Mouse (Mus musculus) kidney, adult 2 months (tissue): ENCODE measurements around the gene Sgcg.

Experiments
- CTCF ChIP-seq: fragments of 200-500 bp; conservative IDR thresholded peaks from 2 replicates; pipeline ENCODE4 v1.5.1; 2011; ENCODE audit warnings: low read depth, mild to moderate bottlenecking, control low read depth, low read length, moderate library complexity, mixed read lengths; ENCODE audit not compliant: insufficient read depth, insufficient read length
- POLR2A ChIP-seq: fragments of 200-500 bp; IDR thresholded peaks from one replicate; pipeline ENCODE4 v1.6.1; 2011; ENCODE audit warnings: low read depth, low read length, control low read depth

GRCm38 (mm10) chr14:61293884-61294737 lies 35.8 kb upstream of the Sgcg start:
- peak; percentile 57 for TF ChIP-seq CTCF
- no peak for TF ChIP-seq POLR2A
